8 mouse cellular contexts compared by ENCODE assay signal in genomic region chr3:69041298-69041697, GRCm38 (mm10). TPM values are rescaled to one million over a fixed set of nuclear protein-coding genes. Genes with fewer than 3 reads are reported as not detected.
DNase-seq lines count a peak whose midpoint lies in the region; ATAC-seq and TF ChIP-seq lines count a peak whose summit lies in the region.

No protein-coding gene starts in this region.

- peak overlapping the region; percentile 31 for H3K4me3 ChIP-seq in lung, embryonic 14.5 days (ENCODE audit: low read depth, low read length)
- H3K4me3 ChIP-seq in forebrain, embryonic 15.5 days: peak overlapping the region; percentile 5; the same call in 1 of the 2 replicates

- peak overlapping the region; percentile 35; the same call in 1 of the 2 replicates for H3K9ac ChIP-seq in lung, embryonic 14.5 days
- no peak overlapping the region for H3K9ac ChIP-seq in forebrain, embryonic 15.5 days (replicated peaks)

- H3K27ac ChIP-seq in lung, embryonic 14.5 days (ENCODE audit: low read depth): no peak overlapping the region
- H3K27ac ChIP-seq in forebrain, embryonic 15.5 days (replicated peaks): no peak overlapping the region

- no peaks in the 10 kb centered on the region for H3K27me3 ChIP-seq in lung, embryonic 14.5 days (ENCODE audit: insufficient read depth, low read length)
- H3K27me3 ChIP-seq in forebrain, embryonic 15.5 days: no peaks in the 10 kb centered on the region

- no peak for ATAC-seq in lung, embryonic 14.5 days (ENCODE audit: insufficient read depth)
- no peak for ATAC-seq in forebrain, embryonic 15.5 days (replicated peaks)
- peak; percentile 44 for ATAC-seq in megakaryocyte progenitor cell, adult 5-6 weeks (replicated peaks; ENCODE audit: poor library complexity)
- no peak for ATAC-seq in erythroid progenitor cell, adult 5-6 weeks (replicated peaks; ENCODE audit: low FRiP score, poor library complexity, severe bottlenecking)

- WGBS in lung, embryonic 14.5 days: 73% methylated on average over 5 of the region's 5 CpGs
- 66% methylated on average over 5 of the region's 5 CpGs for WGBS in forebrain, embryonic 15.5 days

- TF ChIP-seq CTCF in lung, embryonic 14.5 days (IDR thresholded peaks at IDR 0.05; ENCODE audit: low read depth): no peak

- no peak for DNase-seq in lung, embryonic 14.5 days
- DNase-seq in lung, adult 18-20 months: no peak
- DNase-seq in MN1 (ENCODE audit: low spot score): peak; percentile 40
- no peak for DNase-seq in urinary bladder, postnatal 10 days (ENCODE audit: low spot score)
- no peak for DNase-seq in cerebellum, adult 11 months

- peak overlapping the region; percentile 54 for H3K4me2 ChIP-seq in lung, embryonic 14.5 days
- H3K4me2 ChIP-seq in forebrain, embryonic 15.5 days (replicated peaks): peak overlapping the region; percentile 18

- H3K9me3 ChIP-seq in lung, embryonic 14.5 days (ENCODE audit: low read depth, low read length): no peaks in the 10 kb centered on the region
- H3K9me3 ChIP-seq in forebrain, embryonic 15.5 days: no peaks in the 10 kb centered on the region

- peaks cover 52% of the 10 kb centered on the region for H3K36me3 ChIP-seq in lung, embryonic 14.5 days (ENCODE audit: insufficient read depth)
- H3K36me3 ChIP-seq in forebrain, embryonic 15.5 days: peaks cover 15% of the 10 kb centered on the region

- 0 out of 2 replicates have a peak, but pooled peaks cover 4% of the 10 kb centered on the region for H3K4me1 ChIP-seq in lung, embryonic 14.5 days (ENCODE audit: insufficient read depth)
- peaks cover 44% of the 10 kb centered on the region for H3K4me1 ChIP-seq in forebrain, embryonic 15.5 days

RNA-seq across cellular contexts. Expression of gene Trim59, which starts 3.3 kb away (rescaled TPM):
- polyA plus RNA-seq in lung, embryonic 14.5 days (2014; fragmentation: Nextera tagmentation; extraction: Ambion mirVana): 146 and 153 TPM in 2 replicates
- polyA plus RNA-seq in forebrain, embryonic 15.5 days (2015; fragmentation: Nextera tagmentation; extraction: Ambion mirVana): 85.1 and 85.4 TPM in 2 replicates
- 55.8 and 64.4 TPM in 2 replicates for total RNA-seq in megakaryocyte progenitor cell, adult 5-6 weeks (2015)
- total RNA-seq in megakaryocyte progenitor cell, adult 5-6 weeks (2017): 15.7 and 17.7 TPM in 2 replicates
- total RNA-seq in erythroid progenitor cell, adult 5-6 weeks (2015; ENCODE audit: low replicate concordance): 516 and 641 TPM in 2 replicates
- 350 and 524 TPM in 2 replicates for total RNA-seq in erythroid progenitor cell, adult 5-6 weeks (2017; ENCODE audit: low replicate concordance)

RNA-seq across cellular contexts. Expression of gene Smc4, which starts 36.8 kb away (rescaled TPM):
- 211 and 219 TPM in 2 replicates for polyA plus RNA-seq in lung, embryonic 14.5 days (2014; fragmentation: Nextera tagmentation; extraction: Ambion mirVana)
- polyA plus RNA-seq in forebrain, embryonic 15.5 days (2015; fragmentation: Nextera tagmentation; extraction: Ambion mirVana): 102 and 106 TPM in 2 replicates
- total RNA-seq in megakaryocyte progenitor cell, adult 5-6 weeks (2015): 350 and 351 TPM in 2 replicates
- total RNA-seq in megakaryocyte progenitor cell, adult 5-6 weeks (2017): 603 and 719 TPM in 2 replicates
- total RNA-seq in erythroid progenitor cell, adult 5-6 weeks (2015; ENCODE audit: low replicate concordance): 764 and 1,013 TPM in 2 replicates
- 1,945 and 2,175 TPM in 2 replicates for total RNA-seq in erythroid progenitor cell, adult 5-6 weeks (2017; ENCODE audit: low replicate concordance)

RNA-seq across cellular contexts. Expression of gene Ift80, which starts 36.9 kb away (rescaled TPM):
- 17.6 and 21.4 TPM in 2 replicates for polyA plus RNA-seq in lung, embryonic 14.5 days (2014; fragmentation: Nextera tagmentation; extraction: Ambion mirVana)
- polyA plus RNA-seq in forebrain, embryonic 15.5 days (2015; fragmentation: Nextera tagmentation; extraction: Ambion mirVana): 10.9 and 11.7 TPM in 2 replicates
- total RNA-seq in megakaryocyte progenitor cell, adult 5-6 weeks (2015): 12.8 and 21.5 TPM in 2 replicates
- total RNA-seq in megakaryocyte progenitor cell, adult 5-6 weeks (2017): 19.1 and 25.2 TPM in 2 replicates
- total RNA-seq in erythroid progenitor cell, adult 5-6 weeks (2015; ENCODE audit: low replicate concordance): 155 and 233 TPM in 2 replicates
- total RNA-seq in erythroid progenitor cell, adult 5-6 weeks (2017; ENCODE audit: low replicate concordance): 270 and 271 TPM in 2 replicates

Comparison
In these comparisons a context has a peak if more than half of its experiments do, and no peak if none do; other contexts are left out.
1. RNA of gene Trim59, which starts 3.3 kb away (total RNA-seq): 350 to 641 TPM in erythroid progenitor cell, adult 5-6 weeks; 15.7 to 64.4 TPM in megakaryocyte progenitor cell, adult 5-6 weeks; every median in the first group is over 4 times any median in the second.
2. RNA of gene Ift80, which starts 36.9 kb away (total RNA-seq): 155 to 271 TPM in erythroid progenitor cell, adult 5-6 weeks; 12.8 to 25.2 TPM in megakaryocyte progenitor cell, adult 5-6 weeks; every median in the first group is over 4 times any median in the second.